Mouse (Mus musculus) heart, embryonic 10.5 days (tissue): Measurements from ENCODE around the gene Pomgnt2. TPM values are rescaled to one million over a fixed set of nuclear protein-coding genes. Genes with fewer than 3 reads are reported as not detected.
A peak's percentile ranks its signal among the peaks of the same experiment; 100 is the strongest.
"Not testable (repeated sequence)": the region's sequence is repeated elsewhere in the genome, so short reads cannot be mapped to it uniquely, and the experiment has no call there.

Experiments used
- DNase-seq: peaks from one replicate; pipeline ENCODE4 v3.0.0-alpha.2; 2017; ENCODE audit warnings: low spot score
- H3K27ac ChIP-seq: fragments of 300-500 bp; sonication (generic); 2 replicates; pipeline ENCODE4 v1.5.1; 2016; ENCODE audit warnings: mild to moderate bottlenecking
- H3K27me3 ChIP-seq: fragments of 300-500 bp; sonication (generic); 2 replicates; pipeline ENCODE4 v1.6.1; 2016; ENCODE audit warnings: mild to moderate bottlenecking; ENCODE audit not compliant: poor library complexity, insufficient read depth, severe bottlenecking
- H3K36me3 ChIP-seq: fragments of 300-500 bp; sonication (generic); 2 replicates; pipeline ENCODE4 v1.6.1; 2016; ENCODE audit warnings: mild to moderate bottlenecking, moderate library complexity
- H3K4me1 ChIP-seq: fragments of 300-500 bp; sonication (generic); 2 replicates; pipeline ENCODE4 v1.6.1; 2016; ENCODE audit warnings: mild to moderate bottlenecking
- H3K4me3 ChIP-seq: fragments of 300-500 bp; sonication (generic); 2 replicates; pipeline ENCODE4 v1.5.1; 2016; ENCODE audit warnings: mild to moderate bottlenecking, moderate library complexity
- H3K9me3 ChIP-seq: fragments of 300-500 bp; sonication (generic); 2 replicates; pipeline ENCODE4 v1.6.1; 2016; ENCODE audit warnings: mild to moderate bottlenecking, moderate library complexity
- WGBS: fragments of 180-500 bp; shearing (Covaris S2); methylation state at CpG from one replicate; pipeline ENCODE4 v1.1.7; 2016; 5-methylcytosine and 5-hydroxymethylcytosine counted together
- polyA plus RNA-seq: library from polyadenylated mRNA; unstranded; fragments of >200 nt; fragmentation: Nextera tagmentation; extraction: Ambion mirVana; gene quantifications from 2 replicates; pipeline ENCODE4 v1.2.1, GENCODE M21; 2016

The Pomgnt2 gene
- polyA plus RNA-seq, 1 experiment from 2014 or later, result 12.9 TPM

DNA sequence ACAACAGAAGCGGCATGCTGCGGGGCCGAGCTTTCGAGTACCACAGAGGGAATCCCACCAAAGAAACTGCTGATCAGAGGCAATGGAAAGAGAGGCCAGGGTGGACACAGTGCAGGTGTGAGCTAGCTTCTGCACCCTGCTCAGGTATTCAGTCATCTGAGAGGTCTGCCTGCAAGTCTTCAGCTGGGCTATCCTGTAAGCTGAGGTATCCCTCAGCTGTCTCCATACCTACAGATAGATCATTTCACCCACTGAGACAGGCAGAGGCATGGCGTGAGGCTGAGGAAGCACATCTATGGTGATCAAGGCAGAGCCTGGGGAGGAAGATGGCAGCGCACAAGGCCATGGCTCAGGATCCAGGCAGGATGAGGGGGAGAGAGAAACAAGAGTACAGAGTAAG lies 27.5 kb upstream of the Pomgnt2 start:
- H3K27ac ChIP-seq, result peak overlapping the region; percentile 73; the same call in 1 of the 2 replicates
- peaks cover 58% of the 10 kb centered on the region for H3K4me1 ChIP-seq
- no peaks in the 10 kb centered on the region for H3K27me3 ChIP-seq
- DNase-seq, result no peak
- H3K4me3 ChIP-seq, result no peak overlapping the region
- no peaks in the 10 kb centered on the region for H3K36me3 ChIP-seq
- WGBS, result 89% methylated on average over 6 of the region's 6 CpGs
- H3K9me3 ChIP-seq, result no peaks in the 10 kb centered on the region

DNA sequence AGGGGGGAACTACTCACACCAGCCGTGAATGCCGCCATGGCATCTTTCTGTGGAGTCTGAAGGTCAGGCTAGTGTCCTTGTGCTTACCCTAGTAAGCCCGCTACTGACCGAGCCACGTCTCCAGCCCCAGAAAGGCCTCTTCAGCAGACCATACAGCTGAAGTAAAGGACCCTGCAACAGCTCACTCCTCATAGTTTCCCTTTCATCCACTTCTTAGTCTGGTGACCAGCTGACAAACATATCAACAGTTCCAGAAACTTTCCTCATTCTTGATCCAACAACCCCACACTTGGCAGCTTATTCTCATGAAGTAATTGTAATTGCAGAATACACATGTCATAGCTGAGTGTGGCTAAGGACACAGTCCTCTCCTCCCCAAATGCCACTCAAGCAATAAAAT lies 27.0 kb upstream of the Pomgnt2 start:
- Histone ChIP-seq H3K27ac (peak overlapping the region; percentile 73; the same call in 1 of the 2 replicates), H3K9me3 (no peaks in the 10 kb centered on the region), H3K4me1 (peaks cover 63% of the 10 kb centered on the region), H3K36me3 (no peaks in the 10 kb centered on the region), H3K4me3 (no peak overlapping the region), H3K27me3 (no peaks in the 10 kb centered on the region)
- 67% methylated on average over 5 of the region's 5 CpGs for WGBS
- DNase-seq, result no peak

DNA sequence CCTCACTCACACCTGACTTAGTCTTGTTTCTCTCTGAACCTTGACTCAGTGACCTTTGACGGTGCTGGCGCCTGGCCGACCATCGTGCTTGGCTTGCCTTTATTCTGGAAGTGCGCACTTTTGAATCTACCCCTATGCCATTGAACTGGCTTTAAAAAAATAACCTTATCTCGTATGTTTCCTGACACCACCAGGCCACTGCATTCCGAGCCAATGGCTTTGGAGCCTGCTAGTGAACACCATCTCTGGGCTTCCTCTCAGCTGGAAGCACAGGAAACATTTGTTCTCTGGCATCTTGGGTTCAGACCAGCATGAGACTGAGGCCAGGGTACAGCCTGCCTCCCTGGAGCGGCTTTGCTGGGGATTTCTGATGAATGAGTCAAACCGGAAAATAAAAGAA lies 25.9 kb upstream of the Pomgnt2 start:
- no peaks in the 10 kb centered on the region for H3K27me3 ChIP-seq
- H3K36me3 ChIP-seq, result no peaks in the 10 kb centered on the region
- DNase-seq, result no peak

DNA sequence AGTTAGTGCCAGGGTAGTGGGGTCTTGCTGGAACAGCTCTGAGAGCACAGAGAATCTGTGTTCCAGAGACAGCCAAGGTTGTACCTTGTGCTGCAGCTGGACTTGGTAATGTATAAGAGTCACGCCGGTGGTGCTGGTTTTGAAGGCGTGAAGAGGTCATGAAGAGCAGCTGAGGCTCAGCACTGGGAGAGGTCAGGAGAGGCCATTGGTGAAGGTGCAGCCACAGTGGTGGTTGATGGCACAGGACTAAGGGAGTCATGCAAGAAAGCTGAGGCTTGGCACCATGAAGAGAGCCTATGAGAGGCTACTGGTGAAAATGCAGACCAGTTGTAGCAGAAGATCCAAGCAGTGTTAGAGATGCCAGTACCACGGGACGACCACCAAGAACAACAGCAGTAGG lies 24.7 kb upstream of the Pomgnt2 start:
- 92% methylated on average over 5 of the region's 5 CpGs for WGBS
- no peaks in the 10 kb centered on the region for H3K9me3 ChIP-seq
- peaks cover 42% of the 10 kb centered on the region for H3K4me1 ChIP-seq
- no peak overlapping the region; the same call in 1 of the 2 replicates for H3K27ac ChIP-seq
- DNase-seq, result no peak
- H3K27me3 ChIP-seq, result no peaks in the 10 kb centered on the region
- H3K36me3 ChIP-seq, result no peaks in the 10 kb centered on the region
- no peak overlapping the region for H3K4me3 ChIP-seq

More for the DNA sequence above, 25.9 kb upstream of the Pomgnt2 start:
- WGBS, result 46% methylated on average over 9 of the region's 9 CpGs
- peaks cover 54% of the 10 kb centered on the region for H3K4me1 ChIP-seq
- H3K27ac ChIP-seq, result no peak overlapping the region
- H3K4me3 ChIP-seq, result no peak overlapping the region
- no peaks in the 10 kb centered on the region for H3K9me3 ChIP-seq

DNA sequence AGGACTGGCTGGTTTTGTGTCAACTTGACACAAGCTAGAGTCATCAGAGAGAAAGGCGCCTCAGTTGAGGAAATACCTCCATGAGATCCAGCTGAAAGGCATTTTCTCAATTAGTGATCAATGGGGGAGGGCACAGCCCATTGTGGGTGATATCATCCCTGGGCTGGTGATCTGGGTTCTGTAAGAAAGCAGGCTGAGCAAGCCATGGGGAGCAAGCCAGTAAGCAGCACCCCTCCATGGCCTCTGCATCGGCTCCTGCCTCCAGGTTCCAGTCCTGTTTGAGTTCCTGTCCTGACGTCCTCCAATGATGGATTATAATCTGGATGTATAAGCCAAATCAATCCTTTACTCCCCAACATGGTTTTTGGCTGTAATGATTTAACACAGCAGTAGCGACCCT lies 24.3 kb upstream of the Pomgnt2 start:
- not testable (repeated sequence) for DNase-seq, H3K27ac ChIP-seq, H3K27me3 ChIP-seq, H3K36me3 ChIP-seq, H3K4me3 ChIP-seq, H3K9me3 ChIP-seq
- peaks cover 38% of the 10 kb centered on the region for H3K4me1 ChIP-seq
- whole genome bisulfite sequencing, result 88% methylated on average over 4 of the region's 4 CpGs

DNA sequence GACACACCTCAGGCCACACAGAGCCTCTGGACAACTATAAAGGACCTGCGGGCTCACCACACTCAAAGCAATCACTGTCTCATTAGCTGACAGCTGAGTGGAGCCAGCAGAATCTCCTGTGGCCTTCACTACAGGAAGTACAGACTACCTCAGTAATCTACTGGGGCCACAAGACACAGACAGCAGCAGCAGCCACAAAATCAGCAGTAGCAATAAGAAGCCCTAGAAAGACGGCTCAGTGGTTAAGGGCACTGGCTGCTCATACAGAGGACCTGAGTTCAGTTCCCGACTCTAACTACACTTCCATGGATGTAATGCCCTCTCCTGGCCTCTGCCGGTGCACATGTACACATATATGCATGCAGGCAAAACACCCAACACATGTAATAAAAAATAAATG lies 23.4 kb upstream of the Pomgnt2 start:
- 69% methylated on average over 4 of the region's 4 CpGs for WGBS

DNA sequence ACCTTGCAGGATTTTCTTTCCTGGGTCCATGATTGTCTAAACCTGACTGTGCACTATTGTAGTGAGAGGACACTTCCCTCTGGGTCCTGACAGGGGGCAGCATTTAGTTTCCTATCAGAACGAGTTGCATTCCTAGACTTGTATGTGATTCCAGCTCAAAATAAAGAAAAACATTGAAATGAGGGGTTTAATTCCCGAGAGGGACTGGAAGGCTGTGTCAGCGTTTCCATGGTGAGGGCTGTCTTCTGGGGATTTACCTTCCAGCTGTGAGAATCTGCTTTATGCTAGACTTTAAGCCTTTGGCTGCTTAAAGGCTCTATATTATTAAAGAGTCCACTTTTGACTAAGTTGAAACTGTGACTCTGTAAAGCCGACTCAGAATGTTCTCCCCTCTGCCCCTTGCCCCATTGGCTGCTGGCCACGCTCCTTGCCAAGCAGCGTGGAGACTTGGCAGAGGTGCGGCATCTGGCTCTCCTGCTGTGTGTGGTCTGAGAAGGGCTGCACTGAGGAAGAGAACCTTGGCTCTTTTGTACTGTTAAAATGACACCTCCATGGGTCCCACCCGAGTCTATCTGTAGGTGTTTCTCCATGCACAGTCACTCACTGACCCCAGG lies 22.0 kb upstream of the Pomgnt2 start:
- Histone ChIP-seq H3K36me3 (no peaks in the 10 kb centered on the region), H3K27me3 (no peaks in the 10 kb centered on the region), H3K4me1 (peaks cover 27% of the 10 kb centered on the region), H3K4me3 (no peak overlapping the region), H3K9me3 (no peaks in the 10 kb centered on the region), H3K27ac (0 out of 2 replicates have a peak overlapping the region, but pooled peaks have one; percentile 52)
- no peak for DNase-seq
- WGBS, result 28% methylated on average over 8 of the region's 8 CpGs

More for the DNA sequence above, 23.4 kb upstream of the Pomgnt2 start:
- 0 out of 2 replicates have a peak overlapping the region, but pooled peaks have one; percentile 16 for H3K27ac ChIP-seq
- H3K4me1 ChIP-seq, result peaks cover 31% of the 10 kb centered on the region
- no peak overlapping the region for H3K4me3 ChIP-seq
- no peaks in the 10 kb centered on the region for H3K27me3 ChIP-seq
- no peak for DNase-seq
- no peaks in the 10 kb centered on the region for H3K9me3 ChIP-seq
- H3K36me3 ChIP-seq, result no peaks in the 10 kb centered on the region

DNA sequence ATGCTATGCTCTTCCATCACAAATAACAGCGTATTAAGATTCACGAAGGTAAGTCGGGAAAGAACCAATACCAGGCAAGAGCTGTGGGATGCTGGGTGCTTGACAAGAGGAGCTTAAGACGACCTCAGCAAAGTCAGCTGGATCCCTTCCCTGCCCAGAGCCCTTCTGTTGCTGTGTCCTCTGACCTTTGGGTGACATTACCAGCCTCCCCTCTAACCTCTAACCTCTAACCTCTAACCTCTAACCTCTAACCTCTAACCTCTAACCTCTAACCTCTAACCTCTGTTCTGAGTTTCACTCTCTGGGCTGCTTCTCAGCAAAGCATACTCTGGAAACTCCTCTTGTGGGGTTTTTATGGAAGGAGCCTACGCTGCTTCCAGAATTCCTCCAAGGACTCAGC lies 21.2 kb upstream of the Pomgnt2 start:
- WGBS, result 78% methylated on average over 5 of the region's 5 CpGs
- H3K4me1 ChIP-seq, result peaks cover 20% of the 10 kb centered on the region

DNA sequence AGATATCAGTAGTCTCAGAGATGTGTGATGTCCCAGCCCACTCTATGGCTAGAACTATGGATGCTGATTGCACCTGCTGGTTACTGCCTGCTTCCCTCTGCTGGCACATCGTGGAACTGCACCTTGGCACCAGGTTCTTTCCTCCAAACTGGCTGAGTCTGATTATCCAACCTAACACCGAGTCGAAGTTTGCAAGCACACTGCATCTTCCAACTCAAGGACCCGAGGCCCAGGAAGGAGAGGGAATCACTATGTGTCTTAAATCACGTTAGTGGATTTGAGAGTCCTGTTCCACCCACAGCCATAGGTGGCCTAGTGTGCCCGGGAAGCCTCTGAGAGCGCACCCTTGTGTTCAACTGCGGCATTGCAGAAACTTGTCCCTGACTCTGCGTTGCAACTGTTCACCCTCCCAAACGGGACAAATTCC lies 17.3 kb upstream of the Pomgnt2 start:
- 19% methylated on average over 10 of the region's 10 CpGs for WGBS
- Histone ChIP-seq H3K36me3 (no peaks in the 10 kb centered on the region), H3K9me3 (no peaks in the 10 kb centered on the region), H3K4me1 (peaks cover 19% of the 10 kb centered on the region), H3K27ac (no peak overlapping the region), H3K4me3 (no peak overlapping the region), H3K27me3 (no peaks in the 10 kb centered on the region)
- no peak for DNase-seq

More for the DNA sequence above, 21.2 kb upstream of the Pomgnt2 start:
- H3K27ac ChIP-seq, result no peak overlapping the region
- H3K9me3 ChIP-seq, result no peaks in the 10 kb centered on the region
- no peaks in the 10 kb centered on the region for H3K36me3 ChIP-seq
- H3K27me3 ChIP-seq, result no peaks in the 10 kb centered on the region
- no peak for DNase-seq
- no peak overlapping the region for H3K4me3 ChIP-seq

DNA sequence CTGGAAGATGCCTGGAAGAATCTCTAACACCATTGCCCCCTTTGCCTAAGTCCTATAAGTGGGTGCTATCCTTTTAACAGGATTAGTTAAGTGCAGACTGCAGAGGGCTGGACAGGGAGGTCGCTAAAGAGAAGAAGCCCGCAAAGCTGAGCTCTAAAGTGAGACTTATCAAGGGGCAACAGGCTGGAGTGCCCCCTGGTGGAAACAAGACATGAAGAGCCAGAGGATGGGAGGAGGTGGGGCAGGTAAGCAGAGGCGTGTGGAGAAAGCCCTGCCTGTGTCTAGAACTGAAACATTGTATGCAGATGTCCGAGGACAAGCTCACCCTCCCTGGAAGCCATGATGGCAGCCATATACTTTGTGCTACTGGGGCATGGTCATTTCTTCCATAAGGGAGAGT lies 16.7 kb upstream of the Pomgnt2 start:
- Histone ChIP-seq H3K4me1 (peaks cover 15% of the 10 kb centered on the region), H3K36me3 (no peaks in the 10 kb centered on the region), H3K27me3 (no peaks in the 10 kb centered on the region), H3K9me3 (no peaks in the 10 kb centered on the region), H3K4me3 (no peak overlapping the region), H3K27ac (no peak overlapping the region)
- no peak for DNase-seq
- 72% methylated on average over 4 of the region's 4 CpGs for WGBS

DNA sequence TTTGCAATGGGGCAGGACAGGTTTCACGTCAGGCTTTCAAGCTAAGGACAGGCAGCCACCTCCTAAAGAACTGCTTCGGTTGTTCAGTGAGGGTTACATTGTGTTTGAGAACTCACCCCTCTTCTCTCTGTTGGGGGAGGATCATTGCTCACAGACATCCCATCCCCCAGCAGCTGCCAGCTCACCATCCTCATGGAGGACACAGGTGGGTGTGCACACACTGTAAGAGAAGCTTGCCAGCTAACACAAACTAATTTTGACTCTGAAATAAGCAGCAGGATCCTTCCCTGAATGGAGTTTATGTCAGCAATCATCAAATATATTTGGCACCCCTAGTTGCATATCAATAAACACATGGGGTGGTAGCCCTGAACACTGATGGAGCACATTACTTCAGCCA lies 15.9 kb upstream of the Pomgnt2 start:
- no peaks in the 10 kb centered on the region for H3K9me3 ChIP-seq
- no peaks in the 10 kb centered on the region for H3K27me3 ChIP-seq
- H3K4me3 ChIP-seq, result no peak overlapping the region
- DNase-seq, result no peak
- 86% methylated on average over 2 of the region's 2 CpGs for WGBS
- peaks cover 15% of the 10 kb centered on the region for H3K4me1 ChIP-seq
- H3K36me3 ChIP-seq, result no peaks in the 10 kb centered on the region
- H3K27ac ChIP-seq, result no peak overlapping the region

DNA sequence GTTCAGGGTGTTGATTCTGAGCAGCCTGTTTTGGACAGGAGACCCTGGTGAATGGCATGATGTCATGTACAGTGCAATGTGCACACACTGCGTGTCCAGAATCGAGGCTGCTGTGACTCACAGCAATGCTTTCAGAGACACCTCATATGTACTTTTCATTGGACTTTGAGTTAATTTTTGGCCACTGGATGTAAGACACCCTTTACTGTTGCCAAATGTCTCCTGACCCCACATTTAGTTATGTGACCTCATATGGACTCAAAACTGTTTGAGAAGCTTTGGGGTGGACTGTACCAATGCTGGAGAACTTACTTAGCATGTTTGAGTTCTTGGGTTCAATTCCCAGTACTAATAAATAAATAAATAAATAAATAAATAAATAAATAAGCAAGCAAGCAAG lies 13.8 kb upstream of the Pomgnt2 start:
- peaks cover 15% of the 10 kb centered on the region for H3K4me1 ChIP-seq
- H3K36me3 ChIP-seq, result no peaks in the 10 kb centered on the region
- 79% methylated on average over 2 of the region's 2 CpGs for WGBS
- H3K27ac ChIP-seq, result no peak overlapping the region
- DNase-seq, result no peak
- no peaks in the 10 kb centered on the region for H3K27me3 ChIP-seq
- no peak overlapping the region for H3K4me3 ChIP-seq
- H3K9me3 ChIP-seq, result no peaks in the 10 kb centered on the region

DNA sequence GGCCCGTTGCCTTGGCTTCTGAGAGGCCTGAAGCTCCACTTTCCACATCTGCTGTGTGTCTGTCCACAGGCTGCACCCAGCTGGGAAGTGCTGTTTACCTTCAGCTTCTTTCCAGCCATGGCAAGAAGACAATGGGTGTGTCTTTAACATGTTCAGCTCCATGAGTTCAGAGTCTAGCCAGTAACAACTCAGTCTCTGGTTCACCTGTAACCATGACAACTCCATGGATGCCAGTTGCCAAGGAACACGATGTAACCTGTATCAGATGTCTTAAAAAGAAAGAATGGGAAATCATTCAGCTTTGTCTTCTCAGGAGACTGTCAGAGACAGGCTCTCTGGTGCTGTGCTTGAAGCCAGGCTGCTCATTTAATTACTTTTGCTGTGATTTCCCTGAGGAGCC lies 12.0 kb upstream of the Pomgnt2 start:
- 57% methylated on average over 2 of the region's 2 CpGs for WGBS
- H3K36me3 ChIP-seq, result no peaks in the 10 kb centered on the region
- DNase-seq, result no peak
- H3K9me3 ChIP-seq, result no peaks in the 10 kb centered on the region
- peaks cover 12% of the 10 kb centered on the region for H3K4me1 ChIP-seq
- H3K4me3 ChIP-seq, result no peak overlapping the region
- H3K27ac ChIP-seq, result no peak overlapping the region
- H3K27me3 ChIP-seq, result no peaks in the 10 kb centered on the region

DNA sequence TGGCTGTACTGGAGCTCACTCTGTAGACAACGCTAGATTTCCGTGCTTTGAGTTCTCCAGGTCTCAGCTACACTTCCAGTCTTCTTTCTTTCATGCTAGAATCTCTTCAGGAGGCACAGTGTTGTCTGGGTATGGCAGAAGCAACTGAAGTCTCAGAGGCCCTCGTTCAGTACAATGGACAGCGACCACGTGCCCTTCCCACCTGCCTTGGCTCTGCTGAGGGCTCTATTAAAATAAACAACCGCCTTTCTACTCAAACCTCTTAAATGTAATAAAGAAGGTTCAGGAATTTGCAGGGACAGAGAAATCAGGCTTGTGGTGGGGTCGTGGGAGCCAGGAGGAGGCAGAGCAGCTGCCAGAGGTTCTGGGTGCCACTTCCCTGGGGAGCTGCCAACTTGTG lies 9.7 kb upstream of the Pomgnt2 start:
- Histone ChIP-seq H3K4me3 (no peak overlapping the region), H3K9me3 (no peaks in the 10 kb centered on the region), H3K27me3 (no peaks in the 10 kb centered on the region), H3K4me1 (peaks cover 4% of the 10 kb centered on the region), H3K27ac (no peak overlapping the region), H3K36me3 (no peaks in the 10 kb centered on the region)
- 12% methylated on average over 7 of the region's 7 CpGs for WGBS
- peak; percentile 83 for DNase-seq
